Mouse (Mus musculus) E14TG2a.4 (cell line): Measurements from ENCODE around the gene Mnd1.

Source experiments
- CTCF ChIP-seq: conservative IDR thresholded peaks from 2 replicates; pipeline ENCODE4 v1.5.1; 2014; ENCODE audit warnings: low read length
- NANOG ChIP-seq: IDR thresholded peaks from 2 replicates; pipeline ENCODE4 v1.6.1; 2014; ENCODE audit warnings: borderline replicate concordance, low read length, mixed read lengths

DNA sequence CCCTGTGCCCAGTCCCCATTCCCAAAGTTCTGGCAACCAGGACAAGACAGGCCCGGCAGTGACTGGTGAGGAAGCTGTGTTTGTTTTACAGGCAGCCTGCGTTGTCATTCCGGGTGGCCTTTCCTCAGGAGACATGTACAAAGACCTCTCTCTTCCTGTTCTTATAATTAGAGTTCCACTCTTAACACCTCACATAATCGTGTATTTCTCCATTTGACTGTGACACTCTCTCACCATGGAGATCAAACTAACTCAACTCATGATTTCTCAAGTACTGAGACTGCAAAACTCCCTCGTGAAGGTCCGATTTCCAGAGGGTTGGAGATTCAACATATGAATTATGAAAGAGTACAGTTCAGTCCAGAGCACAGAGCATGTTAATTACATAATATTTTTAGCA is 19.7 kb downstream of the Mnd1 start:
- TF ChIP-seq CTCF: no peak
- no peak for TF ChIP-seq NANOG
